Mouse (Mus musculus): ENCODE measurements at regions not wholly inside any gene's neighbourhood (a gene's known extent, or its start where the extent isn't known, plus 50 kb on each side); places are given as distances from the start of the nearest gene placed in this dataset.

- Histone ChIP-seq H3K27me3 (ENCODE audit: insufficient read depth, low read length) (no peaks in the 10 kb centered on the region; the same call in 1 of the 2 replicates), H3K4me3 (ENCODE audit: low read depth, low read length) (no peak overlapping the region), H3K36me3 (replicated peaks) (no peaks in the 10 kb centered on the region), H3K4me1 (ENCODE audit: insufficient read depth, low read depth, low read length) (no peaks in the 10 kb centered on the region), H3K9me3 (replicated peaks) (no peaks in the 10 kb centered on the region)
- ATAC-seq (ENCODE audit: extremely low read depth, insufficient number of reproducible peaks, low FRiP score, poor library complexity, severe bottlenecking) (no peak), DNase-seq (ENCODE audit: low spot score) (no peak)
- TF ChIP-seq POLR2AphosphoS5 (IDR thresholded peaks at IDR 0.05; ENCODE audit: insufficient replicate concordance, low read depth, low read length) (no peak), GATA2 (IDR thresholded peaks at IDR 0.05; ENCODE audit: borderline replicate concordance, low read depth, low read length) (no peak), CTCF (IDR thresholded peaks at IDR 0.05; ENCODE audit: low read depth, low read length) (no peak), GATA1 (IDR thresholded peaks at IDR 0.05; ENCODE audit: borderline replicate concordance, low read length) (no peak), TAL1 (conservative IDR thresholded peaks at IDR 0.05; ENCODE audit: low read depth, low read length) (no peak)
Observed at GRCm38 (mm10) chr19:14371360-14371759, 226.5 kb downstream of the Tle4 start.

- ATAC-seq (ENCODE audit: extremely low read depth, insufficient number of reproducible peaks, low FRiP score, poor library complexity, severe bottlenecking) = no peak
- H3K4me3 ChIP-seq (ENCODE audit: low read depth, low read length) = no peak overlapping the region
Observed at GRCm38 (mm10) chr19:14373996-14374395, 223.9 kb downstream of the Tle4 start.

DNA sequence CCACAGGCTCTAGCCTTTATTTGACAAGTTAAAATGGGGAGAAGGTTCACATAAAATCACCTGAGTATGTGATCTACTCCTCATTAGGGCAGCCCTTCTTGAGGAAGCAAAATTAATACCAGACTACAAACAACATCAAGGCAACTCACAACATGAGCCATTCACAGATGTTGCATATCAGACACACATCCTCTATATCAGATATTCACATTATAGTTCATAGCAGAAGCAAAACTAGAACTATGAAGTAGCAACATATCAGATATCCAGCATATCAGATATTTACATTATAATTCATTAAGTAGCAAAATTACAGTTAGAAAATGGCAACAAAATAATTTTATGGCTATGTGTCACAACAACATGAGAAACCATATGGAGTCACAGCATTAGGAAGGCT is 217.0 kb downstream of the Tle4 start:
- Histone ChIP-seq H3K4me1 (ENCODE audit: insufficient read depth, low read depth, low read length) (no peaks in the 10 kb centered on the region), H3K9me3 (replicated peaks) (no peaks in the 10 kb centered on the region)
- no peak for TF ChIP-seq GATA2 (IDR thresholded peaks at IDR 0.05; ENCODE audit: borderline replicate concordance, low read depth, low read length)
- TF ChIP-seq TAL1 (conservative IDR thresholded peaks at IDR 0.05; ENCODE audit: low read depth, low read length) = no peak
- no peak for TF ChIP-seq CTCF (IDR thresholded peaks at IDR 0.05; ENCODE audit: low read depth, low read length)
- no peak for TF ChIP-seq POLR2AphosphoS5 (IDR thresholded peaks at IDR 0.05; ENCODE audit: insufficient replicate concordance, low read depth, low read length)
- no peak for TF ChIP-seq GATA1 (IDR thresholded peaks at IDR 0.05; ENCODE audit: borderline replicate concordance, low read length)

More at GRCm38 (mm10) chr19:14373996-14374395, 223.9 kb downstream of the Tle4 start:
- H3K36me3 ChIP-seq (replicated peaks) = no peaks in the 10 kb centered on the region
- TF ChIP-seq TAL1 (conservative IDR thresholded peaks at IDR 0.05; ENCODE audit: low read depth, low read length) (no peak), POLR2AphosphoS5 (IDR thresholded peaks at IDR 0.05; ENCODE audit: insufficient replicate concordance, low read depth, low read length) (no peak), GATA2 (IDR thresholded peaks at IDR 0.05; ENCODE audit: borderline replicate concordance, low read depth, low read length) (no peak), CTCF (IDR thresholded peaks at IDR 0.05; ENCODE audit: low read depth, low read length) (no peak), GATA1 (IDR thresholded peaks at IDR 0.05; ENCODE audit: borderline replicate concordance, low read length) (no peak)
- H3K27me3 ChIP-seq (ENCODE audit: insufficient read depth, low read length) = no peaks in the 10 kb centered on the region; the same call in 1 of the 2 replicates
- no peak for DNase-seq (ENCODE audit: low spot score)
- H3K9me3 ChIP-seq (replicated peaks) = no peaks in the 10 kb centered on the region
- H3K4me1 ChIP-seq (ENCODE audit: insufficient read depth, low read depth, low read length) = no peaks in the 10 kb centered on the region

DNA sequence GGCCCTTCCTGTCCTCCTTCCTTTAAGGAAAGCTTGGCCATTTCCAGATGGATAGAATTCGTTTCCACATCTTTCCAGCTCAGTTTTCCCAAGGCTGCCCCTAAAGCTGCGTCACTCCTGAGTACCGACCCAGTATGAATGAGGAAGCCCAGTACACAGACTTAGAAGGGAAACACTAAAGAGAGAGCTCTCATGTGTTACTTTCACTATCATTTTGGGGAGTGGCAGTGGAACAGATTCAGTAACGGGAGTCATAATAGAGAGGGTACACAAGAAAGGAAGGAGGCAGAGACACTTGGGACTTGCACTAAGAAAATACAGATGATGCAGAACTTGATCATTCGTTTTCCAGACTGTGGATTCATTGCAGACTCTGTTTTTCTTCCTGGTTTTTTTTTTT is 210.1 kb downstream of the Tle4 start:
- H3K36me3 ChIP-seq (replicated peaks) = no peaks in the 10 kb centered on the region
- H3K4me1 ChIP-seq (ENCODE audit: insufficient read depth, low read depth, low read length) = no peaks in the 10 kb centered on the region
- TF ChIP-seq POLR2AphosphoS5 (IDR thresholded peaks at IDR 0.05; ENCODE audit: insufficient replicate concordance, low read depth, low read length) = no peak
- TF ChIP-seq GATA2 (IDR thresholded peaks at IDR 0.05; ENCODE audit: borderline replicate concordance, low read depth, low read length) = no peak
- no peak for TF ChIP-seq CTCF (IDR thresholded peaks at IDR 0.05; ENCODE audit: low read depth, low read length)
- no peak for TF ChIP-seq TAL1 (conservative IDR thresholded peaks at IDR 0.05; ENCODE audit: low read depth, low read length)
- no peak for TF ChIP-seq GATA1 (IDR thresholded peaks at IDR 0.05; ENCODE audit: borderline replicate concordance, low read length)
- no peak for ATAC-seq (ENCODE audit: extremely low read depth, insufficient number of reproducible peaks, low FRiP score, poor library complexity, severe bottlenecking)
- DNase-seq (ENCODE audit: low spot score) = no peak
- no peaks in the 10 kb centered on the region for H3K9me3 ChIP-seq (replicated peaks)
- no peak overlapping the region for H3K4me3 ChIP-seq (ENCODE audit: low read depth, low read length)
- no peaks in the 10 kb centered on the region for H3K27me3 ChIP-seq (ENCODE audit: insufficient read depth, low read length)

More for the DNA sequence above, 217.0 kb downstream of the Tle4 start:
- no peak for ATAC-seq (ENCODE audit: extremely low read depth, insufficient number of reproducible peaks, low FRiP score, poor library complexity, severe bottlenecking)
- Histone ChIP-seq H3K27me3 (ENCODE audit: insufficient read depth, low read length) (0 out of 2 replicates have a peak, but pooled peaks cover 2% of the 10 kb centered on the region), H3K36me3 (replicated peaks) (no peaks in the 10 kb centered on the region), H3K4me3 (ENCODE audit: low read depth, low read length) (no peak overlapping the region)
- DNase-seq (ENCODE audit: low spot score) = no peak

DNA sequence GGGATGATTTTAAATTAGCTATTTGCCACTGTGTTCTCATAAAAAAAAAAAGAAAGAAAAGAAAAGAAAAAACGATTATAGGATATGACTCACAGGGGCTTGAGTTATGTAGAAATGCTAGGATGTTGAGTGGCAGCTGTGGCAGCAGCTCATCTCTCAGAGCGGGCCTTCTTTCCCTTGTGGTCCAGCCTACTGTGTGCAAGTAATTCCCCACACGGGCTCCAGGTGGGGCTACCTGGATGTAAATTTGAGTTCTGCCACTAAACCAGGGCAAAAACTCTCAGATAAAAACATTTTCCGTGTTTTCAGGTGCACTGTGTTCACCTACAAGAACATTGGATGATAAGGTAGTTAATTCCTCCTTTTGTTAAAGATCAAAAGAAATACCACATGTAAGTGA is 209.3 kb downstream of the Tle4 start:
- DNase-seq (ENCODE audit: low spot score) = no peak
- TF ChIP-seq CTCF (IDR thresholded peaks at IDR 0.05; ENCODE audit: low read depth, low read length) (no peak), POLR2AphosphoS5 (IDR thresholded peaks at IDR 0.05; ENCODE audit: insufficient replicate concordance, low read depth, low read length) (no peak), GATA1 (IDR thresholded peaks at IDR 0.05; ENCODE audit: borderline replicate concordance, low read length) (no peak), TAL1 (conservative IDR thresholded peaks at IDR 0.05; ENCODE audit: low read depth, low read length) (no peak), GATA2 (IDR thresholded peaks at IDR 0.05; ENCODE audit: borderline replicate concordance, low read depth, low read length) (no peak)
- no peak for ATAC-seq (ENCODE audit: extremely low read depth, insufficient number of reproducible peaks, low FRiP score, poor library complexity, severe bottlenecking)
- Histone ChIP-seq H3K4me1 (ENCODE audit: insufficient read depth, low read depth, low read length) (no peaks in the 10 kb centered on the region), H3K36me3 (replicated peaks) (no peaks in the 10 kb centered on the region), H3K27me3 (ENCODE audit: insufficient read depth, low read length) (no peaks in the 10 kb centered on the region), H3K9me3 (replicated peaks) (no peaks in the 10 kb centered on the region), H3K4me3 (ENCODE audit: low read depth, low read length) (no peak overlapping the region)

DNA sequence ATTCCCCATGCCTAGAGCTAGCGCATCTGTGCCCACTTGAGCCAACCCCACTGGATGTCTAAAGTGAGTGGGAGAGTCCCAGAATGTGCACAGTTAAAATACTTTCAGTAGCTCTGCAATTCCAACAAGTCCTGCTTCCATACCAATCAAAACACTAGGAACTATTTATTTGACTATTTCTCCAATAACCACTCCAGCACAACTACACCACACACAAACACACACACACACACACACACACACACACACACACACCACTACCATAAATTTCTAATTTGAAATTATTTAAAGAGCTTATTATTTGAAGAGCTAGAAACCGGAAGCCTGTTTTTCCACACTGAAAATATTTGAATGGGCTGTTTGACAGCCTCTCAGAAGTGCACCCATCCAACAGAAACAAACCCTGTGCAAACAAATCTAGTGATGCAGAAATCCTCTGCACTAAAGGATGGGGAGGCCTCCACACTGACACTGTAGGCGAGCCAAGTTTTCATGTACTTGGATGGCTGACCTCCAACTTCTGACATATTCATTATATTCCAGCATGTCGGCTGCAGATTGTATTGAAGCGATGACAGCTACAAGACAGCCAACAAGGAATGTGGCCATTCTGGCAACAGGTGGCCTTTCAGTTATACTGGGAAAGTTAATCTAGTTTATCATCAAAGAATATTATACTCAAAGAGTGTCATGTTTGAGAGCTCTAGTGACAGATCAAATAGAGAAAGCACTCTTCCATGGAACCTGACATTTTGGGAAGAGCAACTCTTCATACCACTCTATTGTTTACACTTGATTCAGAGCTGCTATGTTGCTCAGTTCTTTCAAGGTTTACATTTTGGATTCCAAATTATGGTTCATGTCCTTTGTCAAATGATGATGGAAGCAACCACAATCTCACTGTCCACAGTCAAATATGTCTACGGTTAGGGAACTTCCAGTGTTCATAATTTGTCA is 207.7 kb downstream of the Tle4 start:
- ATAC-seq (ENCODE audit: extremely low read depth, insufficient number of reproducible peaks, low FRiP score, poor library complexity, severe bottlenecking) (no peak), DNase-seq (ENCODE audit: low spot score) (no peak)
- Histone ChIP-seq H3K27me3 (ENCODE audit: insufficient read depth, low read length) (no peaks in the 10 kb centered on the region), H3K9me3 (replicated peaks) (no peaks in the 10 kb centered on the region), H3K36me3 (replicated peaks) (no peaks in the 10 kb centered on the region), H3K4me3 (ENCODE audit: low read depth, low read length) (no peak overlapping the region), H3K4me1 (ENCODE audit: insufficient read depth, low read depth, low read length) (no peaks in the 10 kb centered on the region)
- TF ChIP-seq TAL1 (conservative IDR thresholded peaks at IDR 0.05; ENCODE audit: low read depth, low read length) (no peak), CTCF (IDR thresholded peaks at IDR 0.05; ENCODE audit: low read depth, low read length) (no peak), POLR2AphosphoS5 (IDR thresholded peaks at IDR 0.05; ENCODE audit: insufficient replicate concordance, low read depth, low read length) (no peak), GATA1 (IDR thresholded peaks at IDR 0.05; ENCODE audit: borderline replicate concordance, low read length) (no peak), GATA2 (IDR thresholded peaks at IDR 0.05; ENCODE audit: borderline replicate concordance, low read depth, low read length) (no peak)

All from G1E (cell line).